Mouse (Mus musculus) CH12.LX (cell line): ENCODE measurements at regions not wholly inside any gene's neighbourhood (a gene's known extent, or its start where the extent isn't known, plus 50 kb on each side); places are given as distances from the start of the nearest gene placed in this dataset.

Source experiments
- DNase-seq: peaks from one replicate; pipeline ENCODE4 v3.0.0-alpha.2; 2013; ENCODE audit errors: extremely low read depth
- H3K27ac ChIP-seq: 2 replicates; pipeline ENCODE4 v1.5.1; 2012; ENCODE audit warnings: low read depth, mild to moderate bottlenecking, control low read depth, moderate library complexity; ENCODE audit not compliant: insufficient read depth
- H3K27me3 ChIP-seq: replicated peaks from 2 replicates; pipeline ENCODE3; 2012; ENCODE audit warnings: inconsistent platforms
- H3K36me3 ChIP-seq, 2 experiments: replicated peaks in 1 of 2; 2 replicates each; pipeline versions ENCODE3 to v1.6.1; 2012; ENCODE audit warnings: inconsistent platforms in 1 of 2, low read length in 1 of 2, mild to moderate bottlenecking in 1 of 2, mixed read lengths in 1 of 2, moderate library complexity in 1 of 2; ENCODE audit not compliant: control insufficient read depth in 1 of 2, insufficient read depth in 1 of 2
- H3K4me1 ChIP-seq, 2 experiments: 2 replicates each; pipeline ENCODE4 v1.6.1; 2012; ENCODE audit warnings: inconsistent platforms in 1 of 2, moderate library complexity in 1 of 2; ENCODE audit not compliant: insufficient read depth in 2 of 2, control insufficient read depth in 1 of 2
- H3K4me2 ChIP-seq: 2 replicates; pipeline ENCODE4 v1.6.1; 2012; ENCODE audit warnings: low read depth, mild to moderate bottlenecking, control low read depth; ENCODE audit not compliant: poor library complexity, insufficient read depth, severe bottlenecking
- H3K4me3 ChIP-seq, 3 experiments: fragments of 150-350 bp in 1 of 3; sonication (generic) in 1 of 3; replicated peaks in 1 of 3; 2 replicates each; pipeline versions ENCODE3 to v1.5.1; 2011 to 2012; ENCODE audit warnings: low read depth in 2 of 3, low read length in 2 of 3, mild to moderate bottlenecking in 2 of 3, moderate library complexity in 2 of 3, control low read depth in 1 of 3, improper control_type of control experiment in 1 of 3, inconsistent platforms in 1 of 3, mixed read lengths in 1 of 3; ENCODE audit not compliant: poor library complexity in 1 of 3
- H3K79me2 ChIP-seq: replicated peaks from 2 replicates; pipeline ENCODE4 v1.6.1; 2012; ENCODE audit warnings: mild to moderate bottlenecking, moderate library complexity; ENCODE audit not compliant: control insufficient read depth, poor library complexity, insufficient read depth, severe bottlenecking; ENCODE audit errors: extremely low read depth
- H3K9ac ChIP-seq: 2 replicates; pipeline ENCODE4 v1.6.1; 2012; ENCODE audit warnings: low read depth, mild to moderate bottlenecking, control low read depth, moderate library complexity; ENCODE audit not compliant: insufficient read depth
- H3K9me3 ChIP-seq: replicated peaks from 2 replicates; pipeline ENCODE3; 2012; ENCODE audit warnings: low read length, inconsistent platforms, mixed read lengths
- BHLHE40 ChIP-seq: IDR thresholded peaks from 2 replicates; pipeline ENCODE4 v1.6.1; 2011; ENCODE audit warnings: mild to moderate bottlenecking, low read depth, low read length, improper control_type of control experiment
- ELF1 ChIP-seq: IDR thresholded peaks from 2 replicates; pipeline ENCODE4 v1.6.1; 2014; ENCODE audit warnings: low read depth, mild to moderate bottlenecking, inconsistent platforms, low read length, improper control_type of control experiment
- GABPA ChIP-seq: IDR thresholded peaks from 2 replicates; pipeline ENCODE4 v1.6.1; 2012; ENCODE audit warnings: low read depth, low read length, improper control_type of control experiment, inconsistent platforms; ENCODE audit not compliant: insufficient replicate concordance
- HCFC1 ChIP-seq: IDR thresholded peaks from 2 replicates; pipeline ENCODE4 v1.6.1; 2012; ENCODE audit warnings: low read depth, mild to moderate bottlenecking, inconsistent platforms, low read length, improper control_type of control experiment
- IRF4 ChIP-seq: IDR thresholded peaks from 2 replicates; pipeline ENCODE4 v1.6.1; 2014; ENCODE audit warnings: low read depth, mild to moderate bottlenecking, inconsistent platforms, low read length, improper control_type of control experiment
- JUND ChIP-seq: conservative IDR thresholded peaks from 2 replicates; pipeline ENCODE4 v1.6.1; 2011; ENCODE audit warnings: low read depth, low read length, improper control_type of control experiment
- KAT2A ChIP-seq: IDR thresholded peaks from 2 replicates; pipeline ENCODE4 v1.6.1; 2012; ENCODE audit warnings: low read length, improper control_type of control experiment, inconsistent platforms; ENCODE audit not compliant: insufficient replicate concordance
- MAFK ChIP-seq: IDR thresholded peaks from 2 replicates; pipeline ENCODE4 v1.6.1; 2011; ENCODE audit warnings: low read length, improper control_type of control experiment; ENCODE audit not compliant: insufficient replicate concordance
- MAX ChIP-seq: IDR thresholded peaks from 2 replicates; pipeline ENCODE4 v1.6.1; 2011; ENCODE audit warnings: low read length, improper control_type of control experiment
- MAZ ChIP-seq: IDR thresholded peaks from 2 replicates; pipeline ENCODE4 v1.6.1; 2012; ENCODE audit warnings: low read depth, mild to moderate bottlenecking, inconsistent platforms, low read length, improper control_type of control experiment, moderate library complexity
- MXI1 ChIP-seq: IDR thresholded peaks from 2 replicates; pipeline ENCODE4 v1.6.1; 2011; ENCODE audit warnings: mild to moderate bottlenecking, low read depth, low read length, improper control_type of control experiment
- MYC ChIP-seq: IDR thresholded peaks from 2 replicates; pipeline ENCODE4 v1.6.1; 2011; ENCODE audit warnings: low read depth, mild to moderate bottlenecking, improper control_type of control experiment, low read length
- NRF1 ChIP-seq: IDR thresholded peaks from 2 replicates; pipeline ENCODE4 v1.6.1; 2014; ENCODE audit warnings: low read depth, mild to moderate bottlenecking, inconsistent platforms, low read length, improper control_type of control experiment, moderate library complexity
- POLR2A ChIP-seq: IDR thresholded peaks from 2 replicates; pipeline ENCODE4 v1.6.1; 2011; ENCODE audit warnings: low read depth, mild to moderate bottlenecking, improper control_type of control experiment, low read length
- RCOR1 ChIP-seq: conservative IDR thresholded peaks from 2 replicates; pipeline ENCODE4 v1.6.1; 2012; ENCODE audit warnings: low read depth, mild to moderate bottlenecking, inconsistent platforms, low read length, improper control_type of control experiment
- SIN3A ChIP-seq: IDR thresholded peaks from 2 replicates; pipeline ENCODE4 v1.6.1; 2012; ENCODE audit warnings: low read length, improper control_type of control experiment, inconsistent platforms
- SMC3 ChIP-seq: IDR thresholded peaks from 2 replicates; pipeline ENCODE4 v1.6.1; 2011; ENCODE audit warnings: low read depth, low read length, improper control_type of control experiment
- TBP ChIP-seq: conservative IDR thresholded peaks from 2 replicates; pipeline ENCODE4 v1.6.1; 2011; ENCODE audit warnings: low read depth, low read length, improper control_type of control experiment
- TCF12 ChIP-seq: IDR thresholded peaks from 2 replicates; pipeline ENCODE4 v1.6.1; 2014; ENCODE audit warnings: low read depth, mild to moderate bottlenecking, inconsistent platforms, low read length, improper control_type of control experiment
- USF1 ChIP-seq: IDR thresholded peaks from 2 replicates; pipeline ENCODE4 v1.6.1; 2014; ENCODE audit warnings: low read depth, mild to moderate bottlenecking, inconsistent platforms, low read length, improper control_type of control experiment
- USF2 ChIP-seq: conservative IDR thresholded peaks from 2 replicates; pipeline ENCODE4 v1.6.1; 2011; ENCODE audit warnings: low read depth, low read length, improper control_type of control experiment
- ZKSCAN1 ChIP-seq: IDR thresholded peaks from 2 replicates; pipeline ENCODE4 v1.6.1; 2012; ENCODE audit warnings: low read depth, inconsistent platforms, low read length, improper control_type of control experiment, borderline replicate concordance
- ZMIZ1 ChIP-seq: IDR thresholded peaks from 2 replicates; pipeline ENCODE4 v1.6.1; 2012; ENCODE audit warnings: low read depth, mild to moderate bottlenecking, inconsistent platforms, low read length, improper control_type of control experiment
- dilution Hi-C: fragments of 300-500 bp; cut with MboI; formaldehyde crosslinking; loops from 2 replicates; pipeline ENCODE4 v1.14.3; 2020; ENCODE audit warnings: low sequenced_read_pairs; ENCODE audit not compliant: extremely low pct_unique_long_range_greater_than_20kb, extremely low pct_ligation_motif_present
- in situ Hi-C: fragments of 300-500 bp; cut with MboI; formaldehyde crosslinking; loops from 3 replicates; pipeline ENCODE4 v1.14.3; 2019; ENCODE audit warnings: low sequenced_read_pairs, low pct_ligation_motif_present, low pct_unique_long_range_greater_than_20kb, mixed read lengths

- DNase-seq: no peak
- dilution Hi-C loops: no loop called here
Observed at GRCm38 (mm10) chr15:45711109-45711508, 5576.9 kb downstream of the 9330182O14Rik start.

DNA sequence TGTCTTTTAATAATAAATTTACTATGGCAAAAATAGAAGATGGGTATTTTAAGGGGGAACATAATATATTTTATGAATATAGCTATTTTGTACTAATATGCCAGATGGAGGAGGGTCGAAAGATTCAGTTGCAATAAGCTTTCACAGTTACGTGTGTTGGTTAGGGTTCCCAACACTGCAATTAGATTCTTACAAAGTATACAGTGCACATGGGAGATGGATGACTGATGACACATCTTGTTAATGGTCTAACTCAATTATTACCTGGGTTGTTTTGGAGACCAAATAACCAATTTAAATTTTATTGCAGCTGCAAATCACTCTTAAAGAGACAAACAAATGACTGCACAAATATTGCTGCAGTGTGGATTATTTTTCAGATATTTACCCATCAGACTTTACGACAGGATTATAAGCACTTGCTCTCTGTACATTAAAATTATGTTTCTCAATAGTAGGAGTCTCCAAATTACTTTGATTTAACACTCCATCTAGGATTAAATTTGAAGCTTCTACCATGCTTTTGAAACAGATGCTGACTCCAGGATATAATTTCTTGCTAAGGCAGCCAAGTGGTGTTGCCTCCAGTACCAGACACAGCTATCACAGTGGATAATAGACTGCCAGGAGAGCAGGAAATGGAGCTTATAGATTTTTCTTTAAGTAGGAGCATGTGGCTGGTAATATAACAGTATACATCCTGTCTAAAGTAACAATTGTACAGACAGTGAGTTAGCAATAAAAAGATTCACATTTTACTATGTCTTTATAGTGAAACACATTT, 5596.4 kb downstream of the 9330182O14Rik start:
- H3K9ac ChIP-seq: no peak overlapping the region
- H3K27ac ChIP-seq: no peak overlapping the region
- no peaks in the 10 kb centered on the region for H3K36me3 ChIP-seq
- H3K79me2 ChIP-seq: no peaks in the 10 kb centered on the region
- TF ChIP-seq MYC (no peak), SMC3 (no peak), TCF12 (no peak), MXI1 (no peak), BHLHE40 (no peak), NRF1 (no peak), MAZ (no peak), ZKSCAN1 (no peak), JUND (no peak), TBP (no peak), HCFC1 (no peak)
- dilution Hi-C loops (no loop called here), in situ Hi-C loops (no loop called here)
- peaks cover 24% of the 10 kb centered on the region for H3K9me3 ChIP-seq
- no peaks in the 10 kb centered on the region for H3K4me1 ChIP-seq
- no peaks in the 10 kb centered on the region for H3K27me3 ChIP-seq
- no peak for DNase-seq
- H3K4me2 ChIP-seq: no peak overlapping the region
- no peak overlapping the region for H3K4me3 ChIP-seq

More at GRCm38 (mm10) chr15:45711109-45711508, 5576.9 kb downstream of the 9330182O14Rik start:
- Histone ChIP-seq H3K79me2 (no peaks in the 10 kb centered on the region), H3K9me3 (peaks cover 23% of the 10 kb centered on the region)
- TF ChIP-seq POLR2A (no peak), RCOR1 (no peak), JUND (no peak), MAX (no peak), SIN3A (no peak), TBP (no peak), KAT2A (no peak), USF2 (no peak), BHLHE40 (no peak), MAFK (no peak), USF1 (no peak), GABPA (no peak), IRF4 (no peak), ELF1 (no peak), ZMIZ1 (no peak)
- TF ChIP-seq, all 38 proteins: peak for 0
- Histone ChIP-seq H3K27me3 (no peaks in the 10 kb centered on the region), H3K36me3 (no peaks in the 10 kb centered on the region), H3K4me1 (no peaks in the 10 kb centered on the region), H3K4me2 (no peak overlapping the region), H3K27ac (no peak overlapping the region), H3K4me3 (no peak overlapping the region), H3K9ac (no peak overlapping the region)
- in situ Hi-C loops: no loop called here
